Mouse (Mus musculus): ENCODE results near the gene Fbxl13.

Fbxl13 gene

DNA sequence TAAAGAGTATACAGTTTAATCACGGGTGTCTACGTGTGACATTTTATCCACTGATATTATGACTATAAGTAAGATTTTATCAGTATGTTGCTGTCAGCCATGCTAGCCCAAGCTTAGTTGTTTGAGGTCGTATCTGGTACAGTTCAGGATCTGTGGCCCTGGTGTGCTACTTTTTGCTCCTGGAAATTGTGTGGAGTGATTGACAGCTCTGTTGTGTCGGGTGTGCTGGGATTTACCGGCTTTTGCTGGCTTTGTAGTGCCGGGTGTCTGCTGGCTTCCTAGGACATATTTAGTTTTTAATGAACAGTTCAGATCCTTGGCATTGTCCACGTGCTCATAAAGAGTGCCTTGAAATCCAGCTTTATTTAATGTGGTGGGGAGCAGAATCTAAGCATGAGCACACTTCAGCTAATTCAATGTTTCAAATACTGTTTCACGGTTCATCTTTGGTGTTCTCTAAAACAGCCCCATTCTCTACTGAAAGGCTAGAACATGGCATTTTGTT, 208.9 kb downstream of the Fbxl13 start:
- TF ChIP-seq CTCF (conservative IDR thresholded peaks at IDR 0.05; ENCODE audit: low read length) (no peak), POU5F1 (IDR thresholded peaks at IDR 0.05; ENCODE audit: borderline replicate concordance, low read length) (no peak), NANOG (IDR thresholded peaks at IDR 0.05; ENCODE audit: borderline replicate concordance, low read length) (no peak)
- Histone ChIP-seq H3K9me3 (ENCODE audit: low read length) (no peaks in the 10 kb centered on the region), H3K27me3 (ENCODE audit: insufficient read depth, low read length) (no peaks in the 10 kb centered on the region), H3K4me3 (replicated peaks; ENCODE audit: low read length) (no peak overlapping the region), H3K4me1 (replicated peaks; ENCODE audit: low read depth, low read length) (peaks cover 4% of the 10 kb centered on the region; the same call in 1 of the 2 replicates), H3K36me3 (ENCODE audit: insufficient read depth, low read length) (peaks cover 42% of the 10 kb centered on the region)

DNA sequence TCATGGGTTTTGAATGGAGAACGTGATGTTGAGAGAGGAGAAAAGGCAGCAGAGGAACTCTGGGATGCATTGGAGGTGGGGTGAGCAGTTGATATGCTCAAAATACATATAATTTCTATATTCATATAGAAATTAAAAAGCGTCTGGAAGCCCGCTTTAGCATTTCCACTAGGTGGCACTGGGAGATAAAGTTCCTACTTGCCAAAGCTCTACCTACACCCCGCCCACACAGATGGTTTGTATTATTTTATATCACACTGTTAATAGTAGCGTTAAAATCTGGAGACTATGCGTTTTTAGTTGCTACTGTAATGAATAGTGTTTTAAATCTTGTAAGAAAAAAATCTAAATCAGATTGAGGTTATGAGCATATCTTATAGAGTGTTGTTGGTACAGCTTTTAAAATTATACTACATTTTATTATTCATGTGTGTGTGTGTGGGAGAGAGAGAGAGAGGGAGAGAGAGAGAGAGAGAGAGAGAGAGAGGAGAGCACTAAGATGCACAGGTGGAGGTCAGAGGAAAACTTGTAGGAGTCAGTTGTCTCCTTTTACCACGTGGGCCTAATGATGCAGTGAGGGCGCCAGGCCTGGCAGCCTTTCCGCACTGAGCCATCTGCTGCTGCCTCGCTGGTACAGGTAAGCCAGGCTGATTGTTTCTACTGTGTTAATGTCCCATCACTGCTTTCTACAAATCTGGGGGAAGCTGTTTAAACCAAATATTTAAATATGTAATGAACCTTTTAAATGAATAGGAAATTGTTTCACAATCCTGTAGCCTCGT, 211.1 kb downstream of the Fbxl13 start:
- H3K4me1 ChIP-seq (replicated peaks; ENCODE audit: low read depth, low read length), result peaks cover 4% of the 10 kb centered on the region; the same call in 1 of the 2 replicates
- H3K4me3 ChIP-seq (replicated peaks; ENCODE audit: low read length), result no peak overlapping the region
- no peaks in the 10 kb centered on the region for H3K27me3 ChIP-seq (ENCODE audit: insufficient read depth, low read length)
- no peaks in the 10 kb centered on the region for H3K9me3 ChIP-seq (ENCODE audit: low read length)
- peaks cover 35% of the 10 kb centered on the region for H3K36me3 ChIP-seq (ENCODE audit: insufficient read depth, low read length)
- no peak for TF ChIP-seq NANOG (IDR thresholded peaks at IDR 0.05; ENCODE audit: borderline replicate concordance, low read length)
- TF ChIP-seq CTCF (conservative IDR thresholded peaks at IDR 0.05; ENCODE audit: low read length), result peak; percentile 15; the same call in 1 of the 2 replicates
